Mouse (Mus musculus): ENCODE measurements around the gene Cntn4. TPM values are rescaled to one million over a fixed set of nuclear protein-coding genes. Genes with fewer than 3 reads are reported as not detected.

Gene Cntn4
- total RNA-seq (2022), result under 1 TPM in 1 of 4 experiments, not detected in 3; 0.21 TPM

DNA sequence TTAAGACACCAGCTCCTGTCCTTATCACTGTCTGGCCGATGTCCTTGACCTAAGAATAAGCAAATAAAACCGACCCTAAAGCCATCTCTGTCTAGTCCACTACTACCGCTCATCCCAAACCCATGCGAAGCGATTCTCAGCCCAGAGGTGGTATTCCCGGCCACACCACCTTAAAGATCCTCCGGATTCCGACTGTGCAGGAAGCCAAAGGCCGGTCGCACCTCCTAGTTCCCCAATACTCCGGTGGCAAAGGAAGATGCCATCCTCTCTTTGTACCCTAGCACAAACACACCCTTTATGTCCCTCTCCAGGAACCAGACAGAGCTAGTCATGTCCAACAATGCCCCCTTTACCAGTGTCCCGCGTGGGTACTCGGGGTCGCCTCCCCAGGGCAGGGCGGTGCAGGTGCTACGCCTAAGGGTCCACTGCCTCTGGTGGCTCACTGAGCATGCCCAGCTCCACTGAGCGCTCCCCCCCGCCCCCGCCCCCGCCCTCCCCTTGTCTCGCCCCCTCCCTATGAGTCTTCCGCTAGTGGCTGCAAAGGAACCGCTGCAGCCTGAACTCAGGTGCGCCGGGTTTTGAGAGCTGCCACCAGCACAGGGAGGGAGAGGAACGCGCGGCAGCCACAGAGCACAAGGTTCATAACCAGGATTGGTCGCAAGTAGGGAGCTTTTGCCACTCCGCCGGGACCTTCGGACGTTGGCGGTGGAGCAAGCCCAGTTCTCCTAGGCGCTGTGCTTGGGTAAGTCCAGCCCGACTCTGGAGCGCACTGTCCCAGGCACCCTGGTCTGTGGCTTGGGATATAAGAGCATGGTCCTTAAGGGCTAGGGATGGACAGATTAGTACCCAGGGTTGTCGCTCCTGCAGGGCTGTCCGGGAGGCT is at the start of gene Cntn4:
Gene Cntn4, plus strand, starts transcription at position 512 of the 883 bp plus-strand sequence.
- DNase-seq (ENCODE audit: low spot score in 2 of 2), result no peak

- no peak for DNase-seq (ENCODE audit: low spot score in 2 of 2)
These were observed 3.2 kb upstream of the Cntn4 start for GRCm38 (mm10) chr6:105674276-105674675.

DNA sequence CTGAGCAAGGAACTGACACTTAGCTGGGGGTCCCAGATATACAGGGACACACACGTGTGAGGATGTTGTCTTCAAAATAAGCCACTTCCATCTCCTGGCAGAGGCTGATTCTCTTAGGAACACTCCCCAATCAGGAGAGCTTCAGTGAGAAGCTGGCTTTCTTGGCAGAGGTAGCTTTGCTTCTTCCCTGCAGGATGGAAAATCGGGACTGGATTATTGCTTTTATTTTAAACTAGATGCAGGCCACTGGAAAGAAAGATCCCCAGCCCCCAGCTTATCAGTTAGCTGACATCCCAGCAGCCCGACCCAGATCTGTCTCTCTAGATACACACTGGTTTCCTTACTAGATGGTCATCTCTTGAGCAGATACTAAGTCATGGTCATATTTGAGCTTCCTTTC is 2.4 kb upstream of the Cntn4 start:
- no peak for DNase-seq (ENCODE audit: low spot score in 2 of 2)

DNA sequence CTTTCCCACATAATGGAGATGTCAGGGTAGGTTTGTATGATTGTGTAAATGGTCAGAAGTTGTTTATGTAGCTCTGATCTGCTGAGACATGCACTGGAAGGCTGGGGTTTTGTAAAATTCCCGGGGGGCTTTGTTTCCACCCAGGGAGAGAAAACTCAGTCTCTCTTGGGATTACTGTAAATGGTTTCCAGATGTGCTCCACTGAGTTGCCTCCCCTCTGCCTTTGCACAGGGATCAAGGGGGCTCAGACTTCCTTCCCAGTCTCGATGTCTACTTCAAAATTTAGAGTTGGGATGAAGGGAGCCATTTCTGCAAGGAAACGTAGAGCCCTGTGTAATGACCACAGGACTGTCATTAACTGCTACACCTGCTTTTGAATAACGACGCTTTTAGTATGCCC is 823 bp upstream of the Cntn4 start:
- no peak for DNase-seq (ENCODE audit: low spot score in 2 of 2)

- no peak for DNase-seq (ENCODE audit: low spot score in 2 of 2)
These were observed 1.3 kb downstream of the Cntn4 start for GRCm38 (mm10) chr6:105678778-105679177.

DNA sequence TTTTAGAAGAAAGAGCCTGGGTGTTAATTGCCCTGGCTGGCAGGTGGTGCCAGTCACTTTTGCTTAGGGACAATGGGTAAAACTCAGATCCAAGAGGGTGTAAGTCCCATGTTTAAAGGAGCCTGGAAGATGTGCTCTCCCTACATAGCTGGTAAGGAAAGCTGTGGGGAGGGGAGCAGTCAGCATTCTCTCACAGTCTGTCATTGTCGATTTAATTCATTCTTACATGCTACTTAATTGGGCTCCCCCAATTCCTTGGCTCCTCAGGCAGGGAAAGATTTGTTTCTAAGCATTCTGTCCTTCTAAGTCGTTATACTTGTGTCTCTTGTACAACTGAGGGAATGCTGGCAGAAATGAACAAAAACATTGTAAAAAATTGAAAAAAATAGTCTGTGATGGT is 4.0 kb downstream of the Cntn4 start:
- no peak for DNase-seq (ENCODE audit: low spot score in 2 of 2)

GRCm38 (mm10) chr6:105683251-105683650 is 5.8 kb downstream of the Cntn4 start:
- DNase-seq (ENCODE audit: low spot score in 2 of 2), result no peak

DNA sequence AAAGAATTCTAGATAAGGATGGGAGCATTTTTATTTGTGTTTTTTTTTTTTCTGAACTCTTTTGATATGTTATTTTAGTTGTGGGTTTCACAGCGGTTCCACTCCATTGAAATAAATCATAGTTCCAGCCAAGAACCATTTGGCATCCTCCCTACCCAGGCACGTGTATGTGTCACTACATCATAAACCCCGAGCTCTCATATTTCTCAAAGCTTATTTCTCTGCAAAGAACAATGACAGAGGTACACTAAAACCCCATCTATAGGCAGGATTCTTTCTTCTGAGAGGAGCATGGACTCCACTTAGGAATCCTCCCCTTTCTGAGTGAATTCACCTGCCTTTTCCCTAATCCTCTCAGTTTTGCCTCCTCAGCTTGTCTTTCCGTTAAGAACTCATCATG is 6.7 kb downstream of the Cntn4 start:
- DNase-seq (ENCODE audit: low spot score in 2 of 2), result no peak

- DNase-seq (ENCODE audit: low spot score in 2 of 2), result no peak
These were observed 10.7 kb downstream of the Cntn4 start for GRCm38 (mm10) chr6:105688195-105688594.

GRCm38 (mm10) chr6:105742026-105742425 is 64.6 kb downstream of the Cntn4 start:
- no peak for DNase-seq (ENCODE audit: low spot score in 2 of 2)

DNA sequence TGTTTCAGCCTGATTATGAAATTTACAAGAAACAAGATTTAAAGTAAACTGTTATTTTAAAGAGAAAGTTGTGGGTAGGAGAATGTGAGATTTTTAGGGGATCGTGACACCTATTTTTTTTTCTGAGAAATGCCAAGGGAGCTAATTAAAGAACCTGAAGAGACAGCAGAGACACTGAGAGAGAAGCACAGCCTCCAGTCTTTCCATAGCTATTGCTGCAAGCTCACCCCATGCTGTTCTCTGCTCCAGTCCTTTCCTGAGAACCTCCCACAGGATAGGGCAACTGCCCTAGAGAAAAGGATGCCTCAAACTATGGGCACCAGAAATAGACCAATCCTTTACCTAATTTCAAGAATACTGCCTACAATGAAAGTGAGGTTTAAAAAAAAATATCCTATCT is 103.2 kb downstream of the Cntn4 start:
- DNase-seq (ENCODE audit: low spot score in 2 of 2), result no peak

GRCm38 (mm10) chr6:105788462-105788861 is 111.0 kb downstream of the Cntn4 start:
- DNase-seq (ENCODE audit: low spot score in 2 of 2), result no peak

DNA sequence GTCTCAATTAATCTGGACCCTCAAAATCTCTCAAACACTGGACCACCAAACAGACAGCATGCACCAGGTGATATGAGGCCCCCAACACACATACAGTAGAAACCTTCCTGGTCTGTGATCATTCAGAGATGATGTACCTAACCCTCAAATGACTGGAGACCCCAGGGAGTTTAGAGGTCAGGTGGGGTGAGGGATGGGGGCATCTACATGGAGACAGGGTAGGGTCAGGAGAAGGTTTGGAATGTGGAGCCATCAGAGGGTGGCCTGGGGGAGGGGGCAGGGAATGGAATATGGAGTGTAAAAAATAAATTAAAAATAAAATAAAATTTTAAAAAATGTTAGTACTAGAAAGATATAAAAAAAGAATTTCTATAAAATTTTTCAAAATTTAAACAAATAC is 157.6 kb downstream of the Cntn4 start:
- no peak for DNase-seq (ENCODE audit: low spot score in 2 of 2)

GRCm38 (mm10) chr6:105847296-105847695 is 169.8 kb downstream of the Cntn4 start:
- no peak for DNase-seq (ENCODE audit: low spot score in 2 of 2)

DNA sequence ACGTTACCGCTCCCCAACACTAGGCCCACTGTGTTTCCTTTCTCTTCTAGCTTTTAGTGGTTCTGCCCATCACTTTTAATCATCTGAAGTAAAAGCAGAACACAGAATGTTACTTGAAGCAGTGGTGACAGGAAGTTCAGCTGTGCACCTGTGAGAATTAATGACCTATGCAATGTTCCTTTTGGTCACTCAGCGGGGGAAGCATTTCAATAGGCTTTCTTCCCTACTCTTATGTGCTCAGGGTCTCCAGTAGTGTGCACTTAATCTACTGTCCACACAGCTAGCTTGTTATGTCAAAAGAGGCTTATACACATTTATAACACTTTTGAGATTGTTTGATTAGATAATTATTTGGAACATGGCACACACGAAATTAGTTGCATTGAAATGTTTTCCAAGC is 215.4 kb downstream of the Cntn4 start:
- no peak for DNase-seq (ENCODE audit: low spot score in 2 of 2)

- no peak for DNase-seq (ENCODE audit: low spot score in 2 of 2)
These were observed 261.0 kb downstream of the Cntn4 start for GRCm38 (mm10) chr6:105938485-105938884.

DNA sequence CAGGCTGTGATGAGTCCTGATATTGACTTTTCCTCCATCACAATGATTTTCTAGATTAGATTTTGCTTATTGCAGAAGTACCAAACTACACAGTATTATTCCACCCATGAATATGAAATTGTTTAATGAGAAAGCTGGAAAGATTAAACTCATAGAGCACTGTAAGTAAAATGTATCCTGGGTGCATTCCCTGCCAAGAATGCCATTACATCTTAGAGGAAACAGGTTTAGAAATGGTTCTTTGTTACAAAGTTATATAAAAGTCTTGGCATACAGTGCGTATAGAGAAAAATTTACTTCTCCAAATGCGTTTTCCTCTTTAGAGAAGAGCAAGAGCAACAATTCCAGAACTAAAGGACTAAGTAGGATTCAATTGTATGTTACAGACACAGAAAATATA is 261.8 kb downstream of the Cntn4 start:
- no peak for DNase-seq (ENCODE audit: low spot score in 2 of 2)

GRCm38 (mm10) chr6:105940591-105940990 is 263.1 kb downstream of the Cntn4 start:
- no peak for DNase-seq (ENCODE audit: low spot score in 2 of 2)

DNA sequence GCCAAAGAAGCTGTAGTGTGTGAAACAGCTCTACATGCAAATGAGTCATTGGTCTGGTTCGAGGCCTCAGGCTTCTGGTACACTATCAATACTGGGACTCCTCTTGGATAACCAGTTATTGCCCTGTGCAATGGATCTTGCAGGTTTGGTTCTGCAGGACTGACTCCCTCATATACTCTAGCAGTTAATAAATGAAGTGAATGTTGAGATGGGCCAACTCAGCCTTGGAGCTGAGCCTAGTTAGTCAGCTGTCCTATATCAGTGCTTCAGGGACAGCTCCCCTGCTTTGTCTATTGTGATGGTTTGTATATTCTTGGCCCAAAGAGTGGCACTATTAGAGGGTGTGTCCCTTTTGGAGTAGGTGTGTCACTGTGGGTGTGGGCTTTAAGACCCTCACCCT is 314.0 kb downstream of the Cntn4 start:
- DNase-seq (ENCODE audit: low spot score in 2 of 2), result no peak

DNA sequence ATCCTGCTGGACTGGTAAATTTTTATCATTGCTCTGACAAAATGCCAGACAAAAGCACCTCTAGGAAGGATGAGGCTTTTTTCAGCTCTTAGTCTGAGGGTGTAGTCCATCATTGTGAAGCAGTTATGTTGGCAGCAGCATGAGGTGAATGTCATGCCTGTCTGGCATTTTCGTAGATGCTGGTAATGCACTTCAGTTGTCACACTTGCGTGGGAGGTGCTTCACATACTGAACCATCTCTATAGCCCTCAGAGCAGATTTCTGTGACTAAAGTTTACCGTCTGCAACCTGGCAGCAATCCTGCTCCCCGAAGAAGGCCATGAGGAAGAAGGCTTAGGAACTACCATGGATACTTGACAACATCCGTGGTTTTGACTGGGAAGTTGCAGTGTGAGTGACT is 335.6 kb downstream of the Cntn4 start:
- DNase-seq (ENCODE audit: low spot score in 2 of 2), result no peak

GRCm38 (mm10) chr6:106015126-106015525 is 337.7 kb downstream of the Cntn4 start:
- DNase-seq (ENCODE audit: low spot score in 2 of 2), result no peak

DNA sequence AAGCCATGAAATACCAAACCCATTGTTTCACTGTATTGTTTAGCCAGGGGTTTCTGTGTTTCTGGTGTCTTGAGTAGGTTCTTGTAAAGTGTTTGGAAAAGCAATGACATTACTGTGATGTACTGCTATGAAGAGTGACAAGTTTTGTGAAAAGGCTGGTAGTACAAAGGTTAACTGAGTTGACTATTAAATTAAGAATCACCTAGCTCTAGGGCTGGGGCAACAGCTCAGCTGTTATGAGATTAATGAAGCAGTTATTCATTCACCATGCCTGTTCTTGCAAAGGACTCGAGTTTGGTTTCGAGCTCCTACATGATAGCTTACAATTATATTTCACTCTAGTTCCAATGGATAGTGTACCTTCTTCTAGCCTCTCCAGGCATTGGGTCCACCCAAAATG is 371.4 kb downstream of the Cntn4 start:
- no peak for DNase-seq (ENCODE audit: low spot score in 2 of 2)

- DNase-seq (ENCODE audit: low spot score in 2 of 2), result no peak
These were observed 378.7 kb downstream of the Cntn4 start for GRCm38 (mm10) chr6:106056123-106056522.

All from gastrocnemius, adult 8-10 months (tissue).